Mouse (Mus musculus) megakaryocyte progenitor cell, adult 5-6 weeks (primary cell): ENCODE measurements around the gene Olfr1052. TPM values are rescaled to one million over a fixed set of nuclear protein-coding genes. Genes with fewer than 3 reads are reported as not detected.
"Not testable (repeated sequence)": the region's sequence is repeated elsewhere in the genome, so short reads cannot be mapped to it uniquely, and the experiment has no call there.

Experiments
- ATAC-seq: replicated peaks from 2 replicates; pipeline ENCODE4 v1.8.0; 2016; ENCODE audit warnings: mild to moderate bottlenecking, moderate TSS enrichment, inconsistent platforms; ENCODE audit not compliant: poor library complexity
- total RNA-seq, 2 experiments: library from RNA; stranded (forward) in 1 of 2; stranded (reverse) in 1 of 2; fragments of 157-497, 149-512 nt in 1 of 2; fragments of 200-1000 nt in 1 of 2; gene quantifications; 2 replicates each; pipeline versions ENCODE4 v1.2.3 to v1.2.4; 2015 to 2017

The Olfr1052 gene
- total RNA-seq (2015): not detected in 2 replicates
- not detected in 2 replicates for total RNA-seq (2017)

- no peak for ATAC-seq
Observed at GRCm38 (mm10) chr2:86292155-86292554, at the start of gene Olfr1052. TSS of gene Olfr1052 (plus strand) at chr2:86292455.

- not testable (repeated sequence) for ATAC-seq
Observed at GRCm38 (mm10) chr2:86258228-86258627, 34.0 kb upstream of the Olfr1052 start, which contains the start of gene Olfr1049. TSS of gene Olfr1049 (minus strand) at chr2:86258328.

GRCm38 (mm10) chr2:86278988-86279387, 13.3 kb upstream of the Olfr1052 start, which contains the start of gene Olfr1051:
TSS of gene Olfr1051 (minus strand) at chr2:86279088.
- ATAC-seq: not testable (repeated sequence)

GRCm38 (mm10) chr2:86315184-86315583, 22.9 kb downstream of the Olfr1052 start, which contains the start of gene Olfr1053:
TSS of gene Olfr1053 (minus strand) at chr2:86315284.
- ATAC-seq: no peak

GRCm38 (mm10) chr2:86335333-86335732, 43.1 kb downstream of the Olfr1052 start, which contains the start of gene Olfr1054:
TSS of gene Olfr1054 (minus strand) at chr2:86335433.
- ATAC-seq: no peak

Other genes starting within 250 kb of the Olfr1052 start
- not detected in 2 replicates for gene Olfr1034, start 246.6 kb upstream of the Olfr1052 start, total RNA-seq (2015)
- not detected in 2 replicates for gene Olfr1034, start 246.6 kb upstream of the Olfr1052 start, total RNA-seq (2017)
- not detected in 2 replicates for gene Olfr1036, start 218.5 kb upstream of the Olfr1052 start, total RNA-seq (2015)
- not detected in 2 replicates for gene Olfr1036, start 218.5 kb upstream of the Olfr1052 start, total RNA-seq (2017)
- gene Olfr1037, start 205.1 kb upstream of the Olfr1052 start, total RNA-seq (2015): not detected in 2 replicates
- gene Olfr1037, start 205.1 kb upstream of the Olfr1052 start, total RNA-seq (2017): not detected in 2 replicates
- not detected in 2 replicates for gene Olfr1039, start 156.5 kb upstream of the Olfr1052 start, total RNA-seq (2015)
- gene Olfr1039, start 156.5 kb upstream of the Olfr1052 start, total RNA-seq (2017): not detected in 2 replicates
- gene Olfr1040, start 145.7 kb upstream of the Olfr1052 start, total RNA-seq (2015): not detected in 2 replicates
- not detected in 2 replicates for gene Olfr1040, start 145.7 kb upstream of the Olfr1052 start, total RNA-seq (2017)
- gene Olfr1042, start 130.6 kb upstream of the Olfr1052 start, total RNA-seq (2015): not detected in 2 replicates
- gene Olfr1042, start 130.6 kb upstream of the Olfr1052 start, total RNA-seq (2017): not detected in 2 replicates
- not detected in 2 replicates for gene Olfr1043, start 124.9 kb upstream of the Olfr1052 start, total RNA-seq (2015)
- gene Olfr1043, start 124.9 kb upstream of the Olfr1052 start, total RNA-seq (2017): not detected in 2 replicates
- gene Olfr1044, start 114.6 kb upstream of the Olfr1052 start, total RNA-seq (2015): not detected in 2 replicates
- not detected in 2 replicates for gene Olfr1044, start 114.6 kb upstream of the Olfr1052 start, total RNA-seq (2017)
- not detected in 2 replicates for gene Olfr52, start 106.8 kb upstream of the Olfr1052 start, total RNA-seq (2015)
- not detected in 2 replicates for gene Olfr52, start 106.8 kb upstream of the Olfr1052 start, total RNA-seq (2017)
- gene Olfr1045, start 89.4 kb upstream of the Olfr1052 start, total RNA-seq (2015): not detected in 2 replicates
- not detected in 2 replicates for gene Olfr1045, start 89.4 kb upstream of the Olfr1052 start, total RNA-seq (2017)
- not detected in 2 replicates for gene Olfr1046, start 73.1 kb upstream of the Olfr1052 start, total RNA-seq (2015)
- not detected in 2 replicates for gene Olfr1046, start 73.1 kb upstream of the Olfr1052 start, total RNA-seq (2017)
- gene Olfr1047, start 61.1 kb upstream of the Olfr1052 start, total RNA-seq (2015): not detected in 2 replicates
- not detected in 2 replicates for gene Olfr1047, start 61.1 kb upstream of the Olfr1052 start, total RNA-seq (2017)
- gene Olfr1048, start 52.2 kb upstream of the Olfr1052 start, total RNA-seq (2015): not detected in 2 replicates
- gene Olfr1048, start 52.2 kb upstream of the Olfr1052 start, total RNA-seq (2017): not detected in 2 replicates
- gene Olfr1049, start 34.1 kb upstream of the Olfr1052 start, total RNA-seq (2015): not detected in 2 replicates
- not detected in 2 replicates for gene Olfr1049, start 34.1 kb upstream of the Olfr1052 start, total RNA-seq (2017)
- gene Olfr1051, start 13.4 kb upstream of the Olfr1052 start, total RNA-seq (2015): not detected in 2 replicates
- not detected in 2 replicates for gene Olfr1051, start 13.4 kb upstream of the Olfr1052 start, total RNA-seq (2017)
- not detected in 2 replicates for gene Olfr1053, start 22.8 kb downstream of the Olfr1052 start, total RNA-seq (2015)
- gene Olfr1053, start 22.8 kb downstream of the Olfr1052 start, total RNA-seq (2017): not detected in 2 replicates
- gene Olfr1054, start 43.0 kb downstream of the Olfr1052 start, total RNA-seq (2015): not detected in 2 replicates
- not detected in 2 replicates for gene Olfr1054, start 43.0 kb downstream of the Olfr1052 start, total RNA-seq (2017)
- gene Olfr1055, start 57.8 kb downstream of the Olfr1052 start, total RNA-seq (2015): not detected in 2 replicates
- not detected in 2 replicates for gene Olfr1055, start 57.8 kb downstream of the Olfr1052 start, total RNA-seq (2017)
- not detected in 2 replicates for gene Olfr1056, start 70.0 kb downstream of the Olfr1052 start, total RNA-seq (2015)
- gene Olfr1056, start 70.0 kb downstream of the Olfr1052 start, total RNA-seq (2017): not detected in 2 replicates
- gene Olfr1057, start 85.9 kb downstream of the Olfr1052 start, total RNA-seq (2015): not detected in 2 replicates
- not detected in 2 replicates for gene Olfr1057, start 85.9 kb downstream of the Olfr1052 start, total RNA-seq (2017)
- not detected in 2 replicates for gene Olfr1058, start 96.1 kb downstream of the Olfr1052 start, total RNA-seq (2015)
- gene Olfr1058, start 96.1 kb downstream of the Olfr1052 start, total RNA-seq (2017): not detected in 2 replicates
- not detected in 2 replicates for gene Olfr1061, start 121.6 kb downstream of the Olfr1052 start, total RNA-seq (2015)
- not detected in 2 replicates for gene Olfr1061, start 121.6 kb downstream of the Olfr1052 start, total RNA-seq (2017)
- gene Olfr1062, start 134.3 kb downstream of the Olfr1052 start, total RNA-seq (2015): not detected in 2 replicates
- gene Olfr1062, start 134.3 kb downstream of the Olfr1052 start, total RNA-seq (2017): not detected in 2 replicates
- gene Olfr1065, start 158.1 kb downstream of the Olfr1052 start, total RNA-seq (2015): not detected in 2 replicates
- gene Olfr1065, start 158.1 kb downstream of the Olfr1052 start, total RNA-seq (2017): not detected in 2 replicates
- not detected in 2 replicates for gene Olfr1066, start 163.8 kb downstream of the Olfr1052 start, total RNA-seq (2015)
- gene Olfr1066, start 163.8 kb downstream of the Olfr1052 start, total RNA-seq (2017): not detected in 2 replicates
- gene Olfr228, start 194.9 kb downstream of the Olfr1052 start, total RNA-seq (2015): not detected in 2 replicates
- gene Olfr228, start 194.9 kb downstream of the Olfr1052 start, total RNA-seq (2017): not detected in 2 replicates
- not detected in 2 replicates for gene Olfr1076, start 216.0 kb downstream of the Olfr1052 start, total RNA-seq (2015)
- gene Olfr1076, start 216.0 kb downstream of the Olfr1052 start, total RNA-seq (2017): not detected in 2 replicates